ENCODE assay signal across 13 mouse cellular contexts in genomic region chr16:31583627-31584026, GRCm38 (mm10).
"Had no signal": no experiment of that assay in that cellular context is flagged by ENCODE, and none has a peak within 500 bp of the region (broad histone marks: within the 10 kb centered on the region; RNA-seq: fewer than 3 reads in every experiment).

No protein-coding gene starts in this region.

- H3K9ac ChIP-seq: limb, embryonic 13.5 days; liver, embryonic 12.5 days; lung, embryonic 15.5 days; midbrain, embryonic 12.5 days; neural tube, embryonic 15.5 days had no signal

- H3K27me3 ChIP-seq: limb, embryonic 13.5 days; lung, embryonic 15.5 days; midbrain, embryonic 12.5 days; neural tube, embryonic 15.5 days had no signal

- H3K4me1 ChIP-seq: midbrain, embryonic 12.5 days had no signal

- H3K36me3 ChIP-seq: limb, embryonic 13.5 days; liver, embryonic 12.5 days; lung, embryonic 15.5 days; midbrain, embryonic 12.5 days; neural tube, embryonic 15.5 days had no signal

- H3K9me3 ChIP-seq: limb, embryonic 13.5 days; liver, embryonic 12.5 days; lung, embryonic 15.5 days; midbrain, embryonic 12.5 days; neural tube, embryonic 15.5 days had no signal

- H3K4me2 ChIP-seq: limb, embryonic 13.5 days; liver, embryonic 12.5 days; lung, embryonic 15.5 days; midbrain, embryonic 12.5 days; neural tube, embryonic 15.5 days had no signal

- DNase-seq: kidney, adult 8-10 months; left cerebral cortex, postnatal 4 days; lung, postnatal 14 days; right cerebral cortex, adult 18-20 months; right cerebral cortex, postnatal 25 days; thymus, adult 18-20 months; thymus, postnatal 14 days had no signal

- H3K27ac ChIP-seq: limb, embryonic 13.5 days; liver, embryonic 12.5 days; midbrain, embryonic 12.5 days; neural tube, embryonic 15.5 days had no signal

- H3K4me3 ChIP-seq: limb, embryonic 13.5 days; liver, embryonic 12.5 days; lung, embryonic 15.5 days; midbrain, embryonic 12.5 days; neural tube, embryonic 15.5 days had no signal

- ATAC-seq: intestine, embryonic 16.5 days; liver, embryonic 12.5 days had no signal
